Mouse (Mus musculus) liver, postnatal 0 days (tissue): ENCODE measurements around the gene Shcbp1l. TPM values are rescaled to one million over a fixed set of nuclear protein-coding genes. Genes with fewer than 3 reads are reported as not detected.

ENCODE experiments used
- ATAC-seq: fragments of 200-750 bp; cut with Nextera tagmentation; 2 replicates; pipeline ENCODE4 v1.8.0; 2017; ENCODE audit warnings: mild to moderate bottlenecking, moderate library complexity
- DNase-seq: peaks from one replicate; pipeline ENCODE4 v3.0.0-alpha.2; 2016
- H3K27ac ChIP-seq: fragments of 300-500 bp; sonication (generic); 2 replicates; pipeline ENCODE4 v1.5.1; 2014; ENCODE audit warnings: antibody characterized with exemption, moderate library complexity, mild to moderate bottlenecking, low read depth
- H3K27me3 ChIP-seq: fragments of 300-500 bp; sonication (generic); 2 replicates; pipeline ENCODE4 v1.6.1; 2014; ENCODE audit warnings: low read length, control low read depth, mixed read lengths; ENCODE audit not compliant: insufficient read depth
- H3K36me3 ChIP-seq: fragments of 300-500 bp; sonication (generic); replicated peaks from 2 replicates; pipeline ENCODE4 v1.6.1; 2014; ENCODE audit warnings: mild to moderate bottlenecking, control low read depth, low read length, moderate library complexity, mixed read lengths; ENCODE audit not compliant: insufficient read depth
- H3K4me1 ChIP-seq: fragments of 300-500 bp; sonication (generic); 2 replicates; pipeline ENCODE4 v1.6.1; 2014; ENCODE audit warnings: antibody characterized with exemption, mild to moderate bottlenecking, control low read depth; ENCODE audit not compliant: insufficient read depth
- H3K4me2 ChIP-seq: fragments of 300-500 bp; sonication (generic); 2 replicates; pipeline ENCODE4 v1.6.1; 2014; ENCODE audit warnings: low read depth, mild to moderate bottlenecking, low read length, moderate library complexity, mixed read lengths
- H3K4me3 ChIP-seq: fragments of 300-500 bp; sonication (generic); 2 replicates; pipeline ENCODE4 v1.5.1; 2014; ENCODE audit warnings: low read depth, low read length
- H3K9ac ChIP-seq: fragments of 300-500 bp; sonication (generic); replicated peaks from 2 replicates; pipeline ENCODE4 v1.6.1; 2014; ENCODE audit warnings: mild to moderate bottlenecking, moderate library complexity
- H3K9me3 ChIP-seq: fragments of 300-500 bp; sonication (generic); 2 replicates; pipeline ENCODE4 v1.6.1; 2016; ENCODE audit warnings: mild to moderate bottlenecking, control low read depth, low read length, mixed read lengths
- CTCF ChIP-seq: sonication (generic); IDR thresholded peaks from 2 replicates; pipeline ENCODE4 v1.5.1; 2016; ENCODE audit warnings: antibody characterized with exemption, low read depth
- EP300 ChIP-seq: IDR thresholded peaks from 2 replicates; pipeline ENCODE4 v1.6.1; 2016; ENCODE audit warnings: antibody characterized with exemption, low read depth, mild to moderate bottlenecking
- WGBS: fragments of 180-500 bp; shearing (Covaris S2); extraction: QIAGEN DNeasy Blood & Tissue Kit; methylation state at CpG from one replicate; pipeline ENCODE4 v1.1.7; 2014; ENCODE audit not compliant: insufficient replicate concordance; 5-methylcytosine and 5-hydroxymethylcytosine counted together
- polyA plus RNA-seq: library from polyadenylated mRNA; unstranded; fragments of >200 nt; fragmentation: Nextera tagmentation; extraction: Ambion mirVana; gene quantifications from 2 replicates; pipeline ENCODE4 v1.2.1, GENCODE M21; 2015

Shcbp1l gene
- polyA plus RNA-seq, 1 experiment from 2014 or later: 0.05 TPM

GRCm38 (mm10) chr1:153501644-153502321 lies 76.8 kb downstream of the Shcbp1l start:
- no peak overlapping the region for H3K4me3 ChIP-seq
- H3K4me2 ChIP-seq: no peak overlapping the region
- no peaks in the 10 kb centered on the region for H3K4me1 ChIP-seq
- no peaks in the 10 kb centered on the region for H3K27me3 ChIP-seq
- ATAC-seq (peak; percentile 67), DNase-seq (peak; percentile 18)
- H3K9me3 ChIP-seq: no peaks in the 10 kb centered on the region
- no peaks in the 10 kb centered on the region for H3K36me3 ChIP-seq
- no peak overlapping the region for H3K9ac ChIP-seq
- no peak for TF ChIP-seq EP300
- 0 out of 2 replicates have a peak, but pooled peaks have one; percentile 12 for TF ChIP-seq CTCF
- 48% methylated on average over 5 of the region's 5 CpGs for WGBS
- H3K27ac ChIP-seq: peak overlapping the region; percentile 55

Other genes with a start within 250 kb of the Shcbp1l start
- 0.34 and 0.45 TPM in 2 replicates for gene Lamc2, start 238.7 kb upstream of the Shcbp1l start, polyA plus RNA-seq
- 9.6 and 11.5 TPM in 2 replicates for gene Lamc1, start 92.4 kb upstream of the Shcbp1l start, polyA plus RNA-seq
- gene Dhx9, start 62.5 kb downstream of the Shcbp1l start, polyA plus RNA-seq: 7.7 and 9.9 TPM in 2 replicates
- 6.8 TPM in 2 replicates for gene Npl, start 124.9 kb downstream of the Shcbp1l start, polyA plus RNA-seq
- 0.05 TPM in 1 of 2 replicates, not detected in the other for gene Rgs8, start 227.9 kb downstream of the Shcbp1l start, polyA plus RNA-seq